Mouse (Mus musculus): ENCODE results near the gene Pitpna. TPM values are rescaled to one million over a fixed set of nuclear protein-coding genes. Genes with fewer than 3 reads are reported as not detected.

Gene Pitpna
- polyA plus RNA-seq, 1 experiment from 2014 or later = 61.9 TPM

- H3K27ac ChIP-seq = peak overlapping the region; percentile 88; the same call in 1 of the 2 replicates
Observed at GRCm38 (mm10) chr11:75652222-75652941, 64.5 kb downstream of the Pitpna start.

GRCm38 (mm10) chr11:75652942-75653684, 65.2 kb downstream of the Pitpna start:
- peaks cover 65% of the 10 kb centered on the region for H3K4me1 ChIP-seq
- peak overlapping the region; percentile 82 for H3K4me3 ChIP-seq
- H3K27ac ChIP-seq = peak overlapping the region; percentile 81; the same call in 1 of the 2 replicates
- H3K36me3 ChIP-seq (replicated peaks) = peaks cover 5% of the 10 kb centered on the region; the same call in 1 of the 2 replicates
- peaks cover 64% of the 10 kb centered on the region for H3K27me3 ChIP-seq (ENCODE audit: poor library complexity, severe bottlenecking)
- no peaks in the 10 kb centered on the region for H3K9me3 ChIP-seq
- DNase-seq (ENCODE audit: extremely low spot score, low spot score) = no peak
- 25% methylated on average over 14 of the region's 14 CpGs for WGBS

More at GRCm38 (mm10) chr11:75652222-75652941, 64.5 kb downstream of the Pitpna start:
- no peak for DNase-seq (ENCODE audit: extremely low spot score, low spot score)
- 20% methylated on average over 20 of the region's 20 CpGs for WGBS
- Histone ChIP-seq H3K4me1 (peaks cover 65% of the 10 kb centered on the region), H3K9me3 (no peaks in the 10 kb centered on the region), H3K36me3 (replicated peaks) (no peaks in the 10 kb centered on the region), H3K4me3 (peak overlapping the region; percentile 64), H3K27me3 (ENCODE audit: poor library complexity, severe bottlenecking) (peaks cover 62% of the 10 kb centered on the region)

- peaks cover 65% of the 10 kb centered on the region for H3K4me1 ChIP-seq
Observed at GRCm38 (mm10) chr11:75653781-75654470, 66.0 kb downstream of the Pitpna start.

GRCm38 (mm10) chr11:75654471-75655390, 66.8 kb downstream of the Pitpna start:
- 39% methylated on average over 25 of the region's 25 CpGs for WGBS
- Histone ChIP-seq H3K4me3 (peak overlapping the region; percentile 82), H3K4me1 (peaks cover 65% of the 10 kb centered on the region), H3K9me3 (no peaks in the 10 kb centered on the region), H3K36me3 (replicated peaks) (peaks cover 12% of the 10 kb centered on the region), H3K27ac (peak overlapping the region; percentile 81), H3K27me3 (ENCODE audit: poor library complexity, severe bottlenecking) (peaks cover 64% of the 10 kb centered on the region)
- no peak for DNase-seq (ENCODE audit: extremely low spot score, low spot score)

More at GRCm38 (mm10) chr11:75653781-75654470, 66.0 kb downstream of the Pitpna start:
- Histone ChIP-seq H3K27me3 (ENCODE audit: poor library complexity, severe bottlenecking) (peaks cover 64% of the 10 kb centered on the region), H3K27ac (peak overlapping the region; percentile 81), H3K9me3 (no peaks in the 10 kb centered on the region), H3K36me3 (replicated peaks) (peaks cover 10% of the 10 kb centered on the region), H3K4me3 (peak overlapping the region; percentile 82)
- under 1% methylated on average over 45 of the region's 45 CpGs for WGBS
- peak; percentile 85 for DNase-seq (ENCODE audit: extremely low spot score, low spot score)

GRCm38 (mm10) chr11:75655621-75656545, 68.0 kb downstream of the Pitpna start:
- Histone ChIP-seq H3K27ac (peak overlapping the region; percentile 87), H3K4me3 (peak overlapping the region; percentile 82), H3K36me3 (replicated peaks) (peaks cover 22% of the 10 kb centered on the region), H3K27me3 (ENCODE audit: poor library complexity, severe bottlenecking) (peaks cover 57% of the 10 kb centered on the region), H3K9me3 (no peaks in the 10 kb centered on the region), H3K4me1 (peaks cover 58% of the 10 kb centered on the region)
- peak; percentile 63 for DNase-seq (ENCODE audit: extremely low spot score, low spot score)
- 2% methylated on average over 78 of the region's 78 CpGs for WGBS

GRCm38 (mm10) chr11:75656621-75657590, 69.0 kb downstream of the Pitpna start:
- peak overlapping the region; percentile 87; the same call in 1 of the 2 replicates for H3K27ac ChIP-seq
- WGBS = 67% methylated on average over 19 of the region's 20 CpGs
- peaks cover 56% of the 10 kb centered on the region for H3K27me3 ChIP-seq (ENCODE audit: poor library complexity, severe bottlenecking)

GRCm38 (mm10) chr11:75657841-75658240, 69.9 kb downstream of the Pitpna start:
- peaks cover 40% of the 10 kb centered on the region for H3K36me3 ChIP-seq (replicated peaks)

More at GRCm38 (mm10) chr11:75656621-75657590, 69.0 kb downstream of the Pitpna start:
- no peak for DNase-seq (ENCODE audit: extremely low spot score, low spot score)
- Histone ChIP-seq H3K9me3 (no peaks in the 10 kb centered on the region), H3K36me3 (replicated peaks) (peaks cover 31% of the 10 kb centered on the region), H3K4me3 (peak overlapping the region; percentile 82), H3K4me1 (peaks cover 49% of the 10 kb centered on the region)

GRCm38 (mm10) chr11:75658311-75658710, 70.4 kb downstream of the Pitpna start:
- Histone ChIP-seq H3K4me1 (peaks cover 36% of the 10 kb centered on the region), H3K9me3 (no peaks in the 10 kb centered on the region), H3K27me3 (ENCODE audit: poor library complexity, severe bottlenecking) (peaks cover 42% of the 10 kb centered on the region), H3K27ac (no peak overlapping the region), H3K4me3 (no peak overlapping the region), H3K36me3 (replicated peaks) (peaks cover 40% of the 10 kb centered on the region)
- no peak for DNase-seq (ENCODE audit: extremely low spot score, low spot score)
- WGBS = 93% methylated on average over 13 of the region's 13 CpGs

More at GRCm38 (mm10) chr11:75657841-75658240, 69.9 kb downstream of the Pitpna start:
- no peak overlapping the region for H3K4me3 ChIP-seq
- peaks cover 40% of the 10 kb centered on the region for H3K4me1 ChIP-seq
- H3K27ac ChIP-seq = no peak overlapping the region
- peaks cover 46% of the 10 kb centered on the region for H3K27me3 ChIP-seq (ENCODE audit: poor library complexity, severe bottlenecking)
- no peaks in the 10 kb centered on the region for H3K9me3 ChIP-seq
- DNase-seq (ENCODE audit: extremely low spot score, low spot score) = no peak

- H3K9me3 ChIP-seq = no peaks in the 10 kb centered on the region
- H3K4me1 ChIP-seq = peaks cover 28% of the 10 kb centered on the region
- DNase-seq (ENCODE audit: extremely low spot score, low spot score) = no peak
- 89% methylated on average over 14 of the region's 14 CpGs for WGBS
- H3K4me3 ChIP-seq = no peak overlapping the region
- H3K27ac ChIP-seq = no peak overlapping the region
- peaks cover 40% of the 10 kb centered on the region for H3K36me3 ChIP-seq (replicated peaks)
- H3K27me3 ChIP-seq (ENCODE audit: poor library complexity, severe bottlenecking) = peaks cover 33% of the 10 kb centered on the region
Observed at GRCm38 (mm10) chr11:75658996-75659750, 71.3 kb downstream of the Pitpna start.

All from forebrain, embryonic 10.5 days (tissue).